Mouse (Mus musculus) right cerebral cortex, postnatal 14 days (tissue): ENCODE results near the gene Sipa1l1.
"Not testable (repeated sequence)": the region's sequence is repeated elsewhere in the genome, so short reads cannot be mapped to it uniquely, and the experiment has no call there.

Experiments used
- DNase-seq: peaks from one replicate; pipeline ENCODE4 v3.0.0; 2022

Sipa1l1 gene

GRCm38 (mm10) chr12:82486829-82487560 is 317.9 kb downstream of the Sipa1l1 start:
- no peak for DNase-seq

GRCm38 (mm10) chr12:82489093-82489492 is 320.0 kb downstream of the Sipa1l1 start:
- peak; percentile 56 for DNase-seq

- DNase-seq = no peak
These were observed 320.5 kb downstream of the Sipa1l1 start for GRCm38 (mm10) chr12:82489621-82490020.

- no peak for DNase-seq
These were observed 323.3 kb downstream of the Sipa1l1 start for GRCm38 (mm10) chr12:82492456-82492855.

- not testable (repeated sequence) for DNase-seq
These were observed 324.1 kb downstream of the Sipa1l1 start for GRCm38 (mm10) chr12:82493260-82493659.

- DNase-seq = no peak
These were observed 326.8 kb downstream of the Sipa1l1 start for GRCm38 (mm10) chr12:82495936-82496335.

GRCm38 (mm10) chr12:82497866-82498631 is 328.9 kb downstream of the Sipa1l1 start:
- peak; percentile 71 for DNase-seq

- no peak for DNase-seq
These were observed 329.6 kb downstream of the Sipa1l1 start for GRCm38 (mm10) chr12:82498701-82499100.

GRCm38 (mm10) chr12:82499731-82500130 is 330.6 kb downstream of the Sipa1l1 start:
- DNase-seq = no peak
